Mouse (Mus musculus): ENCODE data around the gene Wdr25.

DNA sequence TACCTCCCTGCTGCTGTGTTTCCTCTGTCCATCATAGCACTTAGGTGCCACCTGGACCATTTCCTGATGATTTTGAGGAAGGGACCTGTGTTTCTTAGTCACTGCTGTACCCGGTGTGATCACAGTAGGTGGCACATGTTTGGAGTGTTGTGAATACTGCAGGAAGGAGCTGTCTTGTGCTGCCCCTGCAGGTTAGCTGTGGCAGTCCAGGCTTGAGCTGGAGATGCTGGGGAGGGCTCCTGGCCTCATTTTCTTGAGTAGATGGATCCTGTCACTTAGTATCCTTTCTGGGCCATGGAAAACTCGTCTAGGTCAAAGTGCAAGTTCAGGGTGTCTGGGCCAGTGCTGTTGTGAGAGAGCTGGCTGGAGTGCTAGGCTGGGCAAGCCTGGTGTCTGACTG lies 47.9 kb downstream of the Wdr25 start:
- TF ChIP-seq CTCF (IDR thresholded peaks at IDR 0.05; ENCODE audit: control insufficient read depth, insufficient read depth, low read length): no peak
- TF ChIP-seq POLR2A (IDR thresholded peaks at IDR 0.05; ENCODE audit: borderline replicate concordance, control insufficient read depth, low read depth, low read length): no peak

Data from bone marrow, adult 2 months (tissue).